Mouse (Mus musculus): ENCODE data around the gene Lmnb2.

DNA sequence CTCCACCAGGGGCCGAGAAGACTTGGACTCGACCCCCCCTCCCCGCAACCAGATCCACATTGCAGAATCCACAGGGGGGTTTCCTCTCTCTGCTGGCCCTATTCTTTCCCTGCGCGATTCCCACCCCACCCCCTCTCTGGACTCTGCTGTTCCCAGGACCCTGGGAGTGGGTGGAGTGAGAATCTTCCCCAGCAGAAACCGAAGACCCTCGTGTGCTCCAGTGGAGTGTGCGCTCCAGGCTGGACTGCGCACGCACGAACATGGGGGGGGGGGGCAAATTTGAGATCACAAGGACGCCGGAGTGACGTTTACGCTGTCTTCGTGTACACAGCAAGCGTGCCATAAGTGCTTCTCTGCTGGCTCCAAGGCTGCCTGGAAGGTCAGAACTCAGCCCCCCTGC is 17.7 kb upstream of the Lmnb2 start:
- TF ChIP-seq GATA1 (IDR thresholded peaks at IDR 0.05; ENCODE audit: borderline replicate concordance, low read length) (no peak), FLI1 (IDR thresholded peaks at IDR 0.05; ENCODE audit: low read length) (no peak)

Data from megakaryocyte, embryonic 14.5 days (primary cell).